Mouse (Mus musculus) megakaryocyte progenitor cell, adult 5-6 weeks (primary cell): ENCODE data around the gene Amotl1. TPM values are rescaled to one million over a fixed set of nuclear protein-coding genes. Genes with fewer than 3 reads are reported as not detected.

Experiments used
- ATAC-seq: replicated peaks from 2 replicates; pipeline ENCODE4 v1.8.0; 2016; ENCODE audit warnings: mild to moderate bottlenecking, moderate TSS enrichment, inconsistent platforms; ENCODE audit not compliant: poor library complexity
- total RNA-seq, 2 experiments: library from RNA; stranded (forward) in 1 of 2; stranded (reverse) in 1 of 2; fragments of 157-497, 149-512 nt in 1 of 2; fragments of 200-1000 nt in 1 of 2; gene quantifications; 2 replicates each; pipeline versions ENCODE4 v1.2.3 to v1.2.4; 2015 to 2017

Amotl1 gene
- total RNA-seq, 2 experiments from 2014 or later: not detected

GRCm38 (mm10) chr9:14559996-14560395, 84.9 kb downstream of the Amotl1 start:
- no peak for ATAC-seq

GRCm38 (mm10) chr9:14559430-14559829, 85.4 kb downstream of the Amotl1 start:
- peak; percentile 86 for ATAC-seq

GRCm38 (mm10) chr9:14558332-14558731, 86.5 kb downstream of the Amotl1 start:
- no peak for ATAC-seq

- no peak for ATAC-seq
Measured at GRCm38 (mm10) chr9:14548366-14548761, 96.5 kb downstream of the Amotl1 start.

- no peak for ATAC-seq
Measured at GRCm38 (mm10) chr9:14547584-14548365, 97.1 kb downstream of the Amotl1 start.

- no peak for ATAC-seq
Measured at GRCm38 (mm10) chr9:14544034-14544757, 100.7 kb downstream of the Amotl1 start.

GRCm38 (mm10) chr9:14534833-14535456, 109.9 kb downstream of the Amotl1 start:
- ATAC-seq: no peak

- ATAC-seq: no peak
Measured at GRCm38 (mm10) chr9:14533659-14534058, 111.2 kb downstream of the Amotl1 start.

- no peak for ATAC-seq
Measured at GRCm38 (mm10) chr9:14532283-14532682, 112.6 kb downstream of the Amotl1 start.

GRCm38 (mm10) chr9:14530004-14530403, 114.9 kb downstream of the Amotl1 start:
- no peak for ATAC-seq

- ATAC-seq: peak; percentile 95
Measured at GRCm38 (mm10) chr9:14523408-14524043, 121.3 kb downstream of the Amotl1 start.

GRCm38 (mm10) chr9:14521695-14522094, 123.2 kb downstream of the Amotl1 start:
- ATAC-seq: no peak

GRCm38 (mm10) chr9:14520971-14521670, 123.7 kb downstream of the Amotl1 start:
- peak; percentile 32; the same call in 1 of the 2 replicates for ATAC-seq

- ATAC-seq: no peak
Measured at GRCm38 (mm10) chr9:14518105-14518504, 126.8 kb downstream of the Amotl1 start.

- no peak for ATAC-seq
Measured at GRCm38 (mm10) chr9:14517296-14517695, 127.6 kb downstream of the Amotl1 start.

- ATAC-seq: 0 out of 2 replicates have a peak, but pooled peaks have one; percentile 34
Measured at GRCm38 (mm10) chr9:14512633-14513445, 132.0 kb downstream of the Amotl1 start.

GRCm38 (mm10) chr9:14500916-14501424, 143.9 kb downstream of the Amotl1 start:
- ATAC-seq: no peak

GRCm38 (mm10) chr9:14500023-14500915, 144.6 kb downstream of the Amotl1 start, which contains the start of the genes Kdm4d and Cwc15:
TSS of gene Kdm4d (minus strand) at chr9:14500482.
TSS of gene Cwc15 (plus strand) at chr9:14500617.
- ATAC-seq: peak; percentile 95
